Mouse (Mus musculus) forebrain, embryonic 10.5 days (tissue): ENCODE data around the gene Ramp3. TPM values are rescaled to one million over a fixed set of nuclear protein-coding genes. Genes with fewer than 3 reads are reported as not detected.

Source experiments
- DNase-seq: peaks from one replicate; pipeline ENCODE4 v3.0.0-alpha.2; 2017; ENCODE audit warnings: low spot score; ENCODE audit errors: extremely low spot score
- H3K27ac ChIP-seq: fragments of 300-500 bp; sonication (generic); 2 replicates; pipeline ENCODE4 v1.5.1; 2016; ENCODE audit warnings: mild to moderate bottlenecking
- H3K27me3 ChIP-seq: fragments of 300-500 bp; sonication (generic); 2 replicates; pipeline ENCODE4 v1.6.1; 2016; ENCODE audit warnings: mild to moderate bottlenecking; ENCODE audit not compliant: poor library complexity, severe bottlenecking
- H3K36me3 ChIP-seq: fragments of 300-500 bp; sonication (generic); replicated peaks from 2 replicates; pipeline ENCODE4 v1.6.1; 2016; ENCODE audit warnings: mild to moderate bottlenecking, moderate library complexity
- H3K4me1 ChIP-seq: fragments of 300-500 bp; sonication (generic); 2 replicates; pipeline ENCODE4 v1.6.1; 2016
- H3K4me3 ChIP-seq: fragments of 300-500 bp; sonication (generic); 2 replicates; pipeline ENCODE4 v1.5.1; 2016; ENCODE audit warnings: mild to moderate bottlenecking, moderate library complexity
- H3K9me3 ChIP-seq: fragments of 300-500 bp; sonication (generic); 2 replicates; pipeline ENCODE4 v1.6.1; 2016; ENCODE audit warnings: mild to moderate bottlenecking, moderate library complexity
- WGBS: fragments of 180-500 bp; shearing (Covaris S2); methylation state at CpG from one replicate; pipeline ENCODE4 v1.1.7; 2016; 5-methylcytosine and 5-hydroxymethylcytosine counted together
- polyA plus RNA-seq: library from polyadenylated mRNA; unstranded; fragments of >200 nt; fragmentation: Nextera tagmentation; extraction: Ambion mirVana; gene quantifications from 2 replicates; pipeline ENCODE4 v1.2.1, GENCODE M21; 2016

The Ramp3 gene
- polyA plus RNA-seq, 1 experiment from 2014 or later, result 5.4 TPM

DNA sequence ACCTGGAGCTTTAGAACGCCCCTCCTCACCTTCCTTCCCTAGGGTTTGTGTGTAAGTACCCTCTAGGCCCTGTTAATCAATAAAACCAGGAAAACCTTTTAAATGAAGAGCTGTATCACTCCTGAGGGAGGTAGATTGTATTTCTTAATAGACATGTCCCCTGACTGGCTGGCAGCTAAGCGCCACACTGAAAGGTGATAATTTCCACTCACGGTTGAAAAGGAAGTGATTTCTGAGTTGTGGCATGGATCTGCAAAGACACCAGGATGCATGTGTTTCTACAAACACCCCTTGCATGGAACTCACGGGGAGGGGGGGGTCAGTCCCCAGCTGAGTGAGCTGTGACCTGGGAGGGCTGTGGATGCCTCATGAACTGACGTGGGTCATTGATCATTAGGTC, 47.2 kb downstream of the Ramp3 start:
- Histone ChIP-seq H3K27me3 (no peaks in the 10 kb centered on the region), H3K4me3 (no peak overlapping the region), H3K4me1 (no peaks in the 10 kb centered on the region), H3K36me3 (no peaks in the 10 kb centered on the region), H3K27ac (no peak overlapping the region), H3K9me3 (peaks cover 24% of the 10 kb centered on the region; the same call in 1 of the 2 replicates)
- DNase-seq, result no peak
- 83% methylated on average over 5 of the region's 5 CpGs for WGBS

DNA sequence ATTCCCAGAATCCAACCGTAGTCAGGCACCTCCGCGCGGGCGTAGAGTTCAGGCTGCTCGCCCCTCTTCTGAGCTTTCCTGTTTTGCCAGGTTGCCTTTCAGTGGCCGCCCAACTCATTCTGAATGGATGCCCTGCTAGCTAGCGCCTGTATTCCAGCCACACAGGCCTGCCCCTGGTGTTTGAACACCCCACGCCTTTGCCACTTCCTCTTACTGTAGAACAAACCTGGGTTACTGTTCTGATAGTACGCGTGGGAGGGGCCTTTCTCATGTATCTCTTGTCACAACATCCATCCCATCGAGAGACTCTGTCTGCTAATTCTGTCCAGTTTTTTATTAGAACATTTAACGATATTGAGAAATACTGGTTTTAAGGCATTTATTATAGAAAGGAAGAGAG, 48.5 kb downstream of the Ramp3 start:
- Histone ChIP-seq H3K9me3 (peaks cover 21% of the 10 kb centered on the region; the same call in 1 of the 2 replicates), H3K4me1 (no peaks in the 10 kb centered on the region), H3K36me3 (no peaks in the 10 kb centered on the region), H3K27me3 (no peaks in the 10 kb centered on the region), H3K4me3 (no peak overlapping the region), H3K27ac (no peak overlapping the region)
- DNase-seq, result no peak
- 95% methylated on average over 13 of the region's 13 CpGs for WGBS

- no peaks in the 10 kb centered on the region for H3K36me3 ChIP-seq
- 93% methylated on average over 7 of the region's 7 CpGs for WGBS
- no peak overlapping the region for H3K4me3 ChIP-seq
Observed at GRCm38 (mm10) chr11:6708437-6708836, 50.1 kb downstream of the Ramp3 start.

DNA sequence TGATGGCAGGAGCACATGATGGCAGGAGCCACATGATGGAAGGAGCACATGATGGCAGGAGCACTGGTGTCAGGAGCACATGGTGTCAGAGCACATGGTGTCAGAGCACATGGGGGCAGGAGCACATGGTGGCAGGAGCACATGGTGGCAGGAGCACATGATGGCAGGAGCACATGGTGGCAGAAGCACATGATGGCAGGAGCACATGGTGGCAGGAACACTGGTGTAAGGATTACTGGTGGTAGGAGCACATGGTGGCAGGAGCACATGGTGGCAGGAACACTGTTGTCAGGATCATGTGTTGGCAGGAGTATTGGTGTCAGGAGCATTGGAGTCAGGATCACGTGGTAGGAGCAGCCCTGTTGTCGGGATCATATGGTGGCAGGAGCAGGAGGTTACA, 52.1 kb downstream of the Ramp3 start:
- Histone ChIP-seq H3K36me3 (no peaks in the 10 kb centered on the region), H3K27ac (no peak overlapping the region), H3K4me1 (no peaks in the 10 kb centered on the region), H3K27me3 (no peaks in the 10 kb centered on the region), H3K9me3 (peaks cover 21% of the 10 kb centered on the region; the same call in 1 of the 2 replicates), H3K4me3 (no peak overlapping the region)
- WGBS, result 88% methylated on average over 2 of the region's 2 CpGs
- DNase-seq, result no peak

More at GRCm38 (mm10) chr11:6708437-6708836, 50.1 kb downstream of the Ramp3 start:
- DNase-seq, result no peak
- Histone ChIP-seq H3K9me3 (peaks cover 21% of the 10 kb centered on the region; the same call in 1 of the 2 replicates), H3K27me3 (no peaks in the 10 kb centered on the region), H3K27ac (no peak overlapping the region), H3K4me1 (no peaks in the 10 kb centered on the region)

GRCm38 (mm10) chr11:6720746-6721145, 62.4 kb downstream of the Ramp3 start:
- H3K27me3 ChIP-seq, result no peaks in the 10 kb centered on the region
- no peak overlapping the region for H3K4me3 ChIP-seq
- no peaks in the 10 kb centered on the region for H3K9me3 ChIP-seq
- no peak for DNase-seq
- 0 out of 2 replicates have a peak, but pooled peaks cover 3% of the 10 kb centered on the region for H3K4me1 ChIP-seq
- no peak overlapping the region for H3K27ac ChIP-seq
- 90% methylated on average over 5 of the region's 5 CpGs for WGBS
- no peaks in the 10 kb centered on the region for H3K36me3 ChIP-seq

- no peak overlapping the region for H3K27ac ChIP-seq
- 96% methylated on average over 5 of the region's 5 CpGs for WGBS
- DNase-seq, result no peak
- H3K4me1 ChIP-seq, result no peaks in the 10 kb centered on the region
- H3K4me3 ChIP-seq, result no peak overlapping the region
- H3K27me3 ChIP-seq, result no peaks in the 10 kb centered on the region
- no peaks in the 10 kb centered on the region for H3K36me3 ChIP-seq
- no peaks in the 10 kb centered on the region for H3K9me3 ChIP-seq
Observed at GRCm38 (mm10) chr11:6726921-6727320, 68.6 kb downstream of the Ramp3 start.

Other genes with a start within 250 kb of the Ramp3 start
- gene Ppia, start 243.1 kb upstream of the Ramp3 start, polyA plus RNA-seq, result 6,009 and 6,074 TPM in 2 replicates
- 844 and 848 TPM in 2 replicates for gene H2afv, start 214.1 kb upstream of the Ramp3 start, polyA plus RNA-seq
- gene Purb, start 182.6 kb upstream of the Ramp3 start, polyA plus RNA-seq, result 16.9 and 18.7 TPM in 2 replicates
- 0.97 and 1.0 TPM in 2 replicates for gene Myo1g, start 137.6 kb upstream of the Ramp3 start, polyA plus RNA-seq
- 99.5 and 107 TPM in 2 replicates for gene Ccm2, start 111.6 kb upstream of the Ramp3 start, polyA plus RNA-seq
- gene Nacad, start 52.5 kb upstream of the Ramp3 start, polyA plus RNA-seq, result 6.2 and 7.1 TPM in 2 replicates
- gene Tbrg4, start 32.5 kb upstream of the Ramp3 start, polyA plus RNA-seq, result 71.2 and 80.0 TPM in 2 replicates
- not detected in 2 replicates for gene Wap, start 19.9 kb upstream of the Ramp3 start, polyA plus RNA-seq
- gene Gm11983, start 179.1 kb downstream of the Ramp3 start, polyA plus RNA-seq, result not detected in 2 replicates